15 mouse cellular contexts compared by ENCODE assay signal in the genomic region with DNA sequence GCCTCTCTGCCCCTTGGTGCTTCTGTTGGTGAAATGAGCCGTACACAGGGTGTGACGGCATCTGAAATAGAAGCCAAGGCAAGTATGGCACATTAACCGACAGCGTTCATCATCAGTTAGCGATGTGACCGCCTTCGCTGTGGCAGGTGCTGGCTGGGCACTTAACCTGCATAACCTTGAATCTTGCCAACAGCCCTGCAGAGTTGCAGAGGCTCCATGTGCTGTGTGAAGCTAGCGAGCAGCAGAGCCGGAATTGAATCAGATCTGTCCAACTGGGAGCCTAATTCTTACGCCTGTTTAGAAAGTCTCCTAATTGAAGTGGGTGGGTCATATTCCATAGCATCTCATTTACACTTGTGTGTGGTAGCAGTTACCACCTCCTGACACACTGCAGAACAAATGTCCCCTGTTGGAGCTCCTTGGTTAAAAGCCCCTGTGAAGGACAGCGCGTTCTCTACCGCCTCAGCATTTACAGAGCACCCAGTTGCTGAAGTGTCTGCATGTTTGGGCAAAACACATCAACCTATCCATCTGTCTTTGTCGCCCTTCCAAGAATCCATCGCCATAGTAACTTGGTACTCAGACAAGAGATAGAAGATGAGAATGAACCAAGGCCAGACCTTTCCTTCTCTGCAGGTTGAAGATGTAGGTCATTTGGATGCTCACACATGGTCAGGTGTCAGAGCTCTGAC. TPM values are rescaled to one million over a fixed set of nuclear protein-coding genes. Genes with fewer than 3 reads are reported as not detected.
DNase-seq lines count a peak whose midpoint lies in the region; ATAC-seq and TF ChIP-seq lines count a peak whose summit lies in the region.
"Had no signal": no experiment of that assay in that cellular context is flagged by ENCODE, and none has a peak within 500 bp of the region (broad histone marks: within the 10 kb centered on the region; RNA-seq: fewer than 3 reads in every experiment).

No protein-coding gene starts in this region.

- no peak for TF ChIP-seq CTCF in cortical plate, adult 2 months (IDR thresholded peaks at IDR 0.05; ENCODE audit: extremely low read depth, insufficient read depth, low read length)
- no peak for TF ChIP-seq CTCF in left cerebral cortex, adult 2 months (IDR thresholded peaks at IDR 0.05)
- no peak for TF ChIP-seq CTCF in lung, postnatal 0 days (IDR thresholded peaks at IDR 0.05)

- no peaks in the 10 kb centered on the region for H3K27me3 ChIP-seq in heart, embryonic 11.5 days (ENCODE audit: control insufficient read depth, insufficient read depth, low read length)
- H3K27me3 ChIP-seq in intestine, embryonic 16.5 days (replicated peaks; ENCODE audit: control insufficient read depth, insufficient read depth, low read length), result no peaks in the 10 kb centered on the region
- H3K27me3 ChIP-seq in lung, postnatal 0 days (replicated peaks; ENCODE audit: insufficient read depth, low read length), result no peaks in the 10 kb centered on the region
- H3K27me3 ChIP-seq: CH12.LX; embryonic facial prominence, embryonic 12.5 days; limb, embryonic 12.5 days had no signal

- no peak for TF ChIP-seq EP300 in lung, postnatal 0 days (IDR thresholded peaks at IDR 0.05)

- no peak overlapping the region for H3K9ac ChIP-seq in heart, embryonic 11.5 days (ENCODE audit: low read depth, low read length)
- no peak overlapping the region for H3K9ac ChIP-seq in intestine, embryonic 16.5 days (ENCODE audit: low read depth, low read length)
- H3K9ac ChIP-seq in lung, postnatal 0 days (replicated peaks; ENCODE audit: low read depth), result no peak overlapping the region
- H3K9ac ChIP-seq: embryonic facial prominence, embryonic 12.5 days; limb, embryonic 12.5 days had no signal

- H3K9me3 ChIP-seq in heart, embryonic 11.5 days (replicated peaks; ENCODE audit: control insufficient read depth, low read length), result no peaks in the 10 kb centered on the region
- H3K9me3 ChIP-seq in intestine, embryonic 16.5 days (ENCODE audit: control insufficient read depth, low read length), result no peaks in the 10 kb centered on the region
- H3K9me3 ChIP-seq in lung, postnatal 0 days (ENCODE audit: low read length), result no peaks in the 10 kb centered on the region
- H3K9me3 ChIP-seq: embryonic facial prominence, embryonic 12.5 days; limb, embryonic 12.5 days had no signal

- peaks cover 61% of the 10 kb centered on the region for H3K4me1 ChIP-seq in heart, embryonic 11.5 days (ENCODE audit: control insufficient read depth, insufficient read depth, low read length)
- H3K4me1 ChIP-seq in cortical plate, adult 2 months (ENCODE audit: control insufficient read depth, insufficient read depth, low read length), result peaks cover 20% of the 10 kb centered on the region
- 0 out of 2 replicates have a peak, but pooled peaks cover 4% of the 10 kb centered on the region for H3K4me1 ChIP-seq in intestine, embryonic 16.5 days (ENCODE audit: control insufficient read depth, insufficient read depth, low read length)
- peaks cover 2% of the 10 kb centered on the region; the same call in 1 of the 2 replicates for H3K4me1 ChIP-seq in lung, postnatal 0 days (ENCODE audit: insufficient read depth, low read depth, low read length)
- H3K4me1 ChIP-seq: limb, embryonic 12.5 days had no signal

- H3K36me3 ChIP-seq in heart, embryonic 11.5 days (ENCODE audit: control insufficient read depth, insufficient read depth, low read length), result no peaks in the 10 kb centered on the region
- no peaks in the 10 kb centered on the region for H3K36me3 ChIP-seq in intestine, embryonic 16.5 days (ENCODE audit: control insufficient read depth, insufficient read depth, low read length)
- H3K36me3 ChIP-seq in lung, postnatal 0 days (ENCODE audit: insufficient read depth, low read length), result no peaks in the 10 kb centered on the region

- no peak for DNase-seq in heart, adult 18-20 months
- peak; percentile 94 for DNase-seq in brain, adult 2 months (ENCODE audit: low read depth, low spot score)
- DNase-seq in left cerebral cortex, adult 2 months (ENCODE audit: extremely low spot score in 1 of 2, low spot score in 2 of 2), result peak in 1 of 2 experiments; percentile 53
- DNase-seq in lung, postnatal 25 days (ENCODE audit: low spot score), result no peak
- DNase-seq in lung, postnatal 0 days (ENCODE audit: low spot score), result no peak
- DNase-seq: adrenal gland, adult 2 months; lung, postnatal 4 days had no signal

- H3K27ac ChIP-seq in heart, embryonic 11.5 days (ENCODE audit: low read depth, low read length), result peak overlapping the region; percentile 75
- peak overlapping the region; percentile 89 for H3K27ac ChIP-seq in cortical plate, adult 2 months (ENCODE audit: insufficient read depth, low read length)
- H3K27ac ChIP-seq in left cerebral cortex, adult 2 months, result peak overlapping the region; percentile 86
- no peak overlapping the region for H3K27ac ChIP-seq in intestine, embryonic 16.5 days (ENCODE audit: low read length)
- H3K27ac ChIP-seq in lung, postnatal 0 days (ENCODE audit: low read length), result no peak overlapping the region
- H3K27ac ChIP-seq: embryonic facial prominence, embryonic 12.5 days; limb, embryonic 12.5 days; stomach, postnatal 0 days had no signal

- no peak overlapping the region for H3K4me3 ChIP-seq in heart, embryonic 11.5 days (ENCODE audit: low read depth, low read length)
- H3K4me3 ChIP-seq in cortical plate, adult 2 months (ENCODE audit: insufficient read depth, low read length), result no peak overlapping the region
- H3K4me3 ChIP-seq in left cerebral cortex, adult 2 months, result no peak overlapping the region
- H3K4me3 ChIP-seq in intestine, embryonic 16.5 days (ENCODE audit: low read length), result no peak overlapping the region
- no peak overlapping the region for H3K4me3 ChIP-seq in lung, postnatal 0 days (ENCODE audit: low read depth, low read length)
- H3K4me3 ChIP-seq: embryonic facial prominence, embryonic 12.5 days; limb, embryonic 12.5 days had no signal

- no peak for TF ChIP-seq POLR2A in cortical plate, adult 2 months (IDR thresholded peaks at IDR 0.05; ENCODE audit: extremely low read depth, insufficient read depth, low read length)

- ATAC-seq in heart, embryonic 11.5 days (replicated peaks; ENCODE audit: insufficient number of reproducible peaks, low FRiP score, low TSS enrichment), result no peak
- no peak for ATAC-seq in intestine, embryonic 16.5 days
- no peak for ATAC-seq in lung, postnatal 0 days

- no peak overlapping the region for H3K4me2 ChIP-seq in heart, embryonic 11.5 days
- no peak overlapping the region for H3K4me2 ChIP-seq in intestine, embryonic 16.5 days (ENCODE audit: low read depth, low read length)
- no peak overlapping the region for H3K4me2 ChIP-seq in lung, postnatal 0 days (replicated peaks; ENCODE audit: low read depth, low read length)
- H3K4me2 ChIP-seq: embryonic facial prominence, embryonic 12.5 days; limb, embryonic 12.5 days had no signal

- WGBS in heart, embryonic 11.5 days (ENCODE audit: insufficient replicate concordance), result 80% methylated on average over 15 of the region's 15 CpGs
- WGBS in intestine, embryonic 16.5 days, result 85% methylated on average over 15 of the region's 15 CpGs
- WGBS in lung, postnatal 0 days, result 87% methylated on average over 15 of the region's 15 CpGs

- intact Hi-C loops in left cerebral cortex, adult 2 months (cut with DNase I), result loop anchor here (1.0 to 5.0 kb wide), 3 partner anchors 23 to 52 kb away; no protein-coding TSS in a partner anchor

RNA-seq across cellular contexts. Expression of a gene that starts 16.9 kb away (rescaled TPM):
- 0.04 and 0.16 TPM in 2 replicates for polyA plus RNA-seq in heart, embryonic 11.5 days (2014; fragmentation: Nextera tagmentation; extraction: Ambion mirVana)
- total RNA-seq in heart, adult 18-20 months (2021), result not detected
- polyA plus RNA-seq in cortical plate, adult 2 months (2012; rRNA removed), result 0.84 and 0.91 TPM in 2 replicates
- total RNA-seq in left cerebral cortex, adult 2 months (2021), result under 1 TPM; 0.56 to 0.79 TPM
- polyA plus RNA-seq in intestine, embryonic 16.5 days (2015; fragmentation: Nextera tagmentation; extraction: Ambion mirVana), result 0.31 TPM in 1 of 2 replicates, not detected in the other
- 0.04 TPM in 1 of 2 replicates, not detected in the other for polyA plus RNA-seq in lung, postnatal 0 days (2015; fragmentation: Nextera tagmentation; extraction: Ambion mirVana)

RNA-seq across cellular contexts. Expression of a gene that starts 30.1 kb away (rescaled TPM):
- polyA plus RNA-seq in heart, embryonic 11.5 days (2014; fragmentation: Nextera tagmentation; extraction: Ambion mirVana), result not detected in 2 replicates
- total RNA-seq in heart, adult 18-20 months (2021), result not detected
- polyA plus RNA-seq in cortical plate, adult 2 months (2012; rRNA removed), result not detected in 2 replicates
- not detected for total RNA-seq in left cerebral cortex, adult 2 months (2021)
- polyA plus RNA-seq in intestine, embryonic 16.5 days (2015; fragmentation: Nextera tagmentation; extraction: Ambion mirVana), result not detected in 2 replicates
- not detected in 2 replicates for polyA plus RNA-seq in lung, postnatal 0 days (2015; fragmentation: Nextera tagmentation; extraction: Ambion mirVana)
- total RNA-seq: adrenal gland, adult 2 months; hematopoietic stem cell, adult 5-6 weeks had no signal
- polyA plus RNA-seq: adrenal gland, adult 2 months; embryonic facial prominence, embryonic 12.5 days; limb, embryonic 12.5 days; stomach, postnatal 0 days had no signal

Comparison
In these comparisons a context has a peak if more than half of its experiments do, and no peak if none do; other contexts are left out.
1. H3K27ac ChIP-seq: peak in heart, embryonic 11.5 days (single experiment), cortical plate, adult 2 months (single experiment) and left cerebral cortex, adult 2 months (single experiment); none in intestine, embryonic 16.5 days (single experiment) and lung, postnatal 0 days (single experiment).